Mouse (Mus musculus): ENCODE results near the gene Trrap. TPM values are rescaled to one million over a fixed set of nuclear protein-coding genes. Genes with fewer than 3 reads are reported as not detected.

Trrap gene
- polyA plus RNA-seq, 1 experiment from 2014 or later: 68.8 TPM

DNA sequence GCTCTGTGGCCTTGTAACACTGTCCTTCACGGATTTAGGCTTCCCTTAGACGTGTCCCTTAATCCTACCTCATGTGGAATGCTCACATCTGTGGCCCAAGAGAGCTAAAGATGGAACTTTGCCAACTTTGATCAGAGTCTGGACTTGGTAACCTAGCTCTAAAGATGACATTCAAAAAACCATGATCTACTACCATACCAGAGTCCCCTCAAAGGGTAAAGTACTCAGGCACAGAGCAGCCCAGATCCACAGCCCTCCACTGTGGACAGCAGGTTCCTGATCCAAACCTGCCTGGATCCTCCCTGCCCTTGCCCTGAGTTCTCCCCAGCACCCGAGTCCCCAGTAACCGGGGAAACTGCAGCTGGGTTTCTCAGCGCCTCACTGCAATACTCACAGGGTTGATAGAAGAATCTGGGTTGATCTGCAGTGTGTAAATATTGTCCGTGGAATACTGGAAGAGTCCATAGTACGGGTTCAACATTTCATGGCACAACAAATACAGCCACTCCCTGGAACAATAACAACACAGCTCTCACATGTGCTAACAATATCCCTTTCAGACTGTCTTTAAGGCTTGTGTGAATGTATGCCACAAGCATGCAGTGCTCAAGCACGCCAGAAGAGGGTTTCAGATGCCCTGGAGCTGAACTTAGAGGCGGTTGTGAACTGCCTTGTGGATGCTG, 118.6 kb downstream of the Trrap start:
- WGBS: 87% methylated on average over 9 of the region's 9 CpGs
- H3K36me3 ChIP-seq (ENCODE audit: control insufficient read depth, insufficient read depth, low read length): peaks cover 95% of the 10 kb centered on the region

DNA sequence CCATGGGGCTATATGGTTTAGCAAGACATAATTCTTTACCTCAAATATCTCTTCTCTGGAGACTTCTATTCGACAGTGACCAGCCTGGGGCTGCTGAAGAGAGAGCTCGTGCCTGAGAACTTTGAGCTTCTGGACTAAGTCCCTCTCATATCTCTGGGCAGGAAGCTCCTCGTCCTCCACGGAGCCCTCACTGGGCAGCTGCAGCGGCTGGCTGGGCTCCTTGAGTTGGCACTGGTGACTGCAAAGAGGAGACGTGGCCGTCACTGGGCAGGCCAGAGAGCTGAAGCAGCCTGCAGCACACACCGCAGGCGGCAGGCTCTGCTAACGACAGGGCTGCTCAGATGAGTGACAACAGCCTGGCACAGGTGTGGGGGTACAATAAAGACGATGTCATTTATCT, 123.7 kb downstream of the Trrap start:
- DNase-seq (ENCODE audit: low spot score) (no peak), ATAC-seq (ENCODE audit: low read depth) (no peak)
- H3K9ac ChIP-seq (ENCODE audit: low read depth, low read length): no peak overlapping the region
- no peak overlapping the region for H3K27ac ChIP-seq (replicated peaks; ENCODE audit: low read depth, low read length)
- no peaks in the 10 kb centered on the region for H3K9me3 ChIP-seq (ENCODE audit: control insufficient read depth, low read length)
- H3K27me3 ChIP-seq (replicated peaks; ENCODE audit: control insufficient read depth, insufficient read depth, low read length): no peaks in the 10 kb centered on the region
- no peak overlapping the region for H3K4me2 ChIP-seq (ENCODE audit: low read depth, low read length)
- 87% methylated on average over 11 of the region's 11 CpGs for WGBS
- no peaks in the 10 kb centered on the region for H3K4me1 ChIP-seq (ENCODE audit: control insufficient read depth, insufficient read depth, low read length)
- peaks cover 79% of the 10 kb centered on the region for H3K36me3 ChIP-seq (ENCODE audit: control insufficient read depth, insufficient read depth, low read length)
- no peak overlapping the region for H3K4me3 ChIP-seq (ENCODE audit: low read depth, low read length)

More for the DNA sequence above, 118.6 kb downstream of the Trrap start:
- Histone ChIP-seq H3K4me1 (ENCODE audit: control insufficient read depth, insufficient read depth, low read length) (no peaks in the 10 kb centered on the region), H3K9me3 (ENCODE audit: control insufficient read depth, low read length) (no peaks in the 10 kb centered on the region), H3K27me3 (replicated peaks; ENCODE audit: control insufficient read depth, insufficient read depth, low read length) (no peaks in the 10 kb centered on the region), H3K4me2 (ENCODE audit: low read depth, low read length) (no peak overlapping the region), H3K27ac (replicated peaks; ENCODE audit: low read depth, low read length) (no peak overlapping the region), H3K4me3 (ENCODE audit: low read depth, low read length) (no peak overlapping the region), H3K9ac (ENCODE audit: low read depth, low read length) (no peak overlapping the region)
- no peak for DNase-seq (ENCODE audit: low spot score)
- ATAC-seq (ENCODE audit: low read depth): no peak

DNA sequence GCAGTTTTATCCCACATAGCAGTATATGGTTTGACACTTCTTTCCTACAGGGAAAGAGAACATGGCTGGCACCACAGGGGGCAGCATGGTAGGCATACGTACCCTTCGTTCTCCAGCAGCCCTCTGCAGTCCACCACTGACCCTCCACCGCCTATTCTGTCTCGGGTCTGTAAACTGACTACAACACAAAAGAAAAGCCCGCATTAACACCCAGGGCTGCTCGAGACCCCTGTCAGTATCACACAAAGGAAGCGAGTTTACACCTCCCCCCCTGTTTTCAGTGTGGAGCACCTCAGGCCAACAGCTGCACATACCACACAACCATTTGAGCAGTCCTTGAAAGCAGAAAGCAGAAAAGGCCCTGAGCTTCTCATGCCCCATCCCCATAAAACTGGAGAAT, 130.3 kb downstream of the Trrap start:
- Histone ChIP-seq H3K9me3 (ENCODE audit: control insufficient read depth, low read length) (no peaks in the 10 kb centered on the region), H3K9ac (ENCODE audit: low read depth, low read length) (no peak overlapping the region), H3K27me3 (replicated peaks; ENCODE audit: control insufficient read depth, insufficient read depth, low read length) (no peaks in the 10 kb centered on the region), H3K4me1 (ENCODE audit: control insufficient read depth, insufficient read depth, low read length) (peaks cover 7% of the 10 kb centered on the region), H3K4me3 (ENCODE audit: low read depth, low read length) (no peak overlapping the region), H3K27ac (replicated peaks; ENCODE audit: low read depth, low read length) (no peak overlapping the region), H3K4me2 (ENCODE audit: low read depth, low read length) (no peak overlapping the region), H3K36me3 (ENCODE audit: control insufficient read depth, insufficient read depth, low read length) (peaks cover 55% of the 10 kb centered on the region)
- WGBS: 53% methylated on average over 7 of the region's 7 CpGs
- ATAC-seq (ENCODE audit: low read depth): peak; percentile 51; the same call in 1 of the 2 replicates
- peak; percentile 43 for DNase-seq (ENCODE audit: low spot score)

DNA sequence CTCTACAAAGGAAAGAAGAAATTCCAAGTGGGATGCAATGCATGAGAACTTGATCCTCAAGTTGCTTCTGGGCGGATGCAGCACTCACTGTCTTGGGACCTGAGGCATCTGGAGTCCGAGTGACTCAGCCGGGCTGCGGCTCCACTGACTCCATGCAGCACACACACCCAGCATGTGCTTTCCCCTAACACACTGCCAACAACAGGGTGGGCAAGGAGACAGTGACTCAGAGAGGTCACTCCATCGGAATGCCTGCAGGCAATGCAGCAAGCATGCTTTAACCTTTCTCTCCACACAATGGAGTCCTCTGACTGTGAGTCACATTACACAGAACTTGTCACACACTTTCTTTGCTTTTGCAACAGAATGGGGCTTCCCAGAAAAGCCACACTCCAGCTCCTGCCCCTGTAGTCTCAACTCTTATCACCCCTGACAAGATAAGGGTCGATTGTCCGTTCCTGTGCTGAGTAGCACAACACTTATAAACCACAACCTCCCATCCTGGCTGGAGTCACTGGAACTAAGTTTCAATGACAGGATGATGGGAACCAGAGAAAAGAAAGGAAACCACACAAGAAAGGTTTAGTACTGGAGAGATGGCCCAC, 131.0 kb downstream of the Trrap start:
- ATAC-seq (ENCODE audit: low read depth): peak; percentile 73; the same call in 1 of the 2 replicates
- Histone ChIP-seq H3K9ac (ENCODE audit: low read depth, low read length) (no peak overlapping the region), H3K36me3 (ENCODE audit: control insufficient read depth, insufficient read depth, low read length) (peaks cover 52% of the 10 kb centered on the region), H3K9me3 (ENCODE audit: control insufficient read depth, low read length) (no peaks in the 10 kb centered on the region), H3K4me3 (ENCODE audit: low read depth, low read length) (no peak overlapping the region), H3K27me3 (replicated peaks; ENCODE audit: control insufficient read depth, insufficient read depth, low read length) (no peaks in the 10 kb centered on the region), H3K4me2 (ENCODE audit: low read depth, low read length) (no peak overlapping the region), H3K4me1 (ENCODE audit: control insufficient read depth, insufficient read depth, low read length) (peaks cover 7% of the 10 kb centered on the region), H3K27ac (replicated peaks; ENCODE audit: low read depth, low read length) (no peak overlapping the region)
- peak; percentile 47 for DNase-seq (ENCODE audit: low spot score)
- 27% methylated on average over 7 of the region's 7 CpGs for WGBS

DNA sequence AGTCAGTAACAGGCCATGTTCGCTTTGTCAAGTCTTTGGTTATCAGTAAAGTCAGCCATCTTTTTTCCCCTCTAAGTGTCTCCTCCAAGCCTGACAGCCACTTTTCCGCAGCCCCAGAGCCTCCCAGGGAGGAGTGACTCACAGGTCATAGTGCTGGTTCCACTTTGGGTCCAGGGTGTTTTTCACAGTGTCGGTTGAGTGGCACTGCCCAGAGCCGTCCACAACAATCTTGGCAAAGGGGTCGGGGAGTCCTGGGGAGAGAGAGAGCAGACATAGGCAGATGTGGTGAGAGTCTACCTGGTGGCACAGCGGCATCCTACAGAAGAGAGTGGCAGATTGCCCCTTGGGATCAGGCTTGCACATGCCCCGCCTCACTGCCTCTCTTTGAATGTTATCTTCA, 133.5 kb downstream of the Trrap start:
- Histone ChIP-seq H3K9ac (ENCODE audit: low read depth, low read length) (no peak overlapping the region), H3K36me3 (ENCODE audit: control insufficient read depth, insufficient read depth, low read length) (peaks cover 37% of the 10 kb centered on the region), H3K4me3 (ENCODE audit: low read depth, low read length) (no peak overlapping the region), H3K27ac (replicated peaks; ENCODE audit: low read depth, low read length) (no peak overlapping the region), H3K4me1 (ENCODE audit: control insufficient read depth, insufficient read depth, low read length) (peaks cover 13% of the 10 kb centered on the region), H3K9me3 (ENCODE audit: control insufficient read depth, low read length) (no peaks in the 10 kb centered on the region), H3K4me2 (ENCODE audit: low read depth, low read length) (no peak overlapping the region), H3K27me3 (replicated peaks; ENCODE audit: control insufficient read depth, insufficient read depth, low read length) (no peaks in the 10 kb centered on the region)
- DNase-seq (ENCODE audit: low spot score) (no peak), ATAC-seq (ENCODE audit: low read depth) (no peak)
- WGBS: 83% methylated on average over 7 of the region's 7 CpGs

DNA sequence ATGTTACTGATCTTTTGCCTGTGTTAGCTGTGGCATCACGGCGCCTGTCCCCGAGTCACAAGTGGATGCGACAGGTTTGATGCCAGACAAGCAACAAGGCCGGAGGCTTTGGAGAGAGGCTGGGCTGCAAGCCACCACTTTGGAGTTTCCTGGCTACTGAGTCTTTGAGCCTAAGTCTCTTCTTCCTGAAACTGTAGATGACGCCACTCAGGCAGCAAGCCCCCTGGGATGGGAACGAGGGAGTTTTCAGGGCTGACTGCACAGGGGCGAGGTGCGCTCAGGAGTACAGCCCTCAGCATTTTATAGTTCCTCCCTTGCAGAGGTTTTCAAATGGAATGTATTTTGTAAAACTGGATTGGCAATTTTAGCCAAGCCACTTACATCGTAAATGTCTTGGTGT, 134.3 kb downstream of the Trrap start:
- no peaks in the 10 kb centered on the region for H3K9me3 ChIP-seq (ENCODE audit: control insufficient read depth, low read length)
- DNase-seq (ENCODE audit: low spot score) (no peak), ATAC-seq (ENCODE audit: low read depth) (no peak)
- no peaks in the 10 kb centered on the region for H3K27me3 ChIP-seq (replicated peaks; ENCODE audit: control insufficient read depth, insufficient read depth, low read length)
- no peak overlapping the region for H3K27ac ChIP-seq (replicated peaks; ENCODE audit: low read depth, low read length)
- 51% methylated on average over 10 of the region's 10 CpGs for WGBS
- peaks cover 29% of the 10 kb centered on the region for H3K36me3 ChIP-seq (ENCODE audit: control insufficient read depth, insufficient read depth, low read length)
- H3K4me3 ChIP-seq (ENCODE audit: low read depth, low read length): no peak overlapping the region
- H3K4me1 ChIP-seq (ENCODE audit: control insufficient read depth, insufficient read depth, low read length): peaks cover 13% of the 10 kb centered on the region
- no peak overlapping the region for H3K4me2 ChIP-seq (ENCODE audit: low read depth, low read length)
- H3K9ac ChIP-seq (ENCODE audit: low read depth, low read length): no peak overlapping the region

DNA sequence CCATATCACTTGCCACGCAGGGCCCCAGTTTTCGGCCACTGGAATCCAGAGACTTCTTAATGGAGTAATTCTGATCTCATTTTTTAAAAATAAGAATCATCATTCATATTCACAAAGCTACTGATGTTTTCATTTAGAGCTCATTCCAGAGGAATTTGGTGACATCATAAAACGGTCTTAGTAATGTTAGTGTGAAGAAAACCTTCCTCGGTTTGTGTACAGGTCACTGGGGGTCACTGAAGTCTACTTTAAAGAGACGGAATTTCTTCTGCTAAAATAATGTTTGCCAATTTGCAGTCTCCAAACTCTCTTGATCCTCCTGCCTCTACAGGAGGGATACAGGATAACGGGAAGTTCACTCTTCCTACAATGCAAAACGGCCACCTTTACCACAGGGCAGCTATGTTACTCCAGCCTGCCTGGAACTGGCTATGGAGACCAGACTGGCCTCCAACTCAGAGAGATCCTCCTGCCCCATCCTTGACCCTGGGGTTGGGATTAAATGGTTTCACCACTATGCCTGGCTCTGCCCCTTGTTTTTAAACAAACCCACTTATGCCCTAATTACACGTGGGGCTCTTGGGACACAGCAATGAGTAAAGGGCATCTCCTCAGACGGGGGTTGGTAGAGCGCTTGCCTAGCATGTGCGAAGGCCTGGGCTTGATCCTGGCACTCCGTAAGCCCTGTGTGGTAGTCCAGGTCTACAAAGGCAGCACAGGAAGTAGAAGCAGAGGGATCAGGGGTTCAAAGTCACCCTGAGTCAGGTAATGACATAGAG, 137.0 kb downstream of the Trrap start:
- H3K4me1 ChIP-seq (ENCODE audit: control insufficient read depth, insufficient read depth, low read length): peaks cover 13% of the 10 kb centered on the region
- H3K9ac ChIP-seq (ENCODE audit: low read depth, low read length): no peak overlapping the region
- H3K4me3 ChIP-seq (ENCODE audit: low read depth, low read length): no peak overlapping the region
- peaks cover 17% of the 10 kb centered on the region for H3K36me3 ChIP-seq (ENCODE audit: control insufficient read depth, insufficient read depth, low read length)
- no peak for DNase-seq (ENCODE audit: low spot score)
- no peak overlapping the region for H3K27ac ChIP-seq (replicated peaks; ENCODE audit: low read depth, low read length)
- no peaks in the 10 kb centered on the region for H3K9me3 ChIP-seq (ENCODE audit: control insufficient read depth, low read length)
- H3K4me2 ChIP-seq (ENCODE audit: low read depth, low read length): no peak overlapping the region
- no peaks in the 10 kb centered on the region for H3K27me3 ChIP-seq (replicated peaks; ENCODE audit: control insufficient read depth, insufficient read depth, low read length)
- 64% methylated on average over 12 of the region's 12 CpGs for WGBS
- ATAC-seq (ENCODE audit: low read depth): no peak

DNA sequence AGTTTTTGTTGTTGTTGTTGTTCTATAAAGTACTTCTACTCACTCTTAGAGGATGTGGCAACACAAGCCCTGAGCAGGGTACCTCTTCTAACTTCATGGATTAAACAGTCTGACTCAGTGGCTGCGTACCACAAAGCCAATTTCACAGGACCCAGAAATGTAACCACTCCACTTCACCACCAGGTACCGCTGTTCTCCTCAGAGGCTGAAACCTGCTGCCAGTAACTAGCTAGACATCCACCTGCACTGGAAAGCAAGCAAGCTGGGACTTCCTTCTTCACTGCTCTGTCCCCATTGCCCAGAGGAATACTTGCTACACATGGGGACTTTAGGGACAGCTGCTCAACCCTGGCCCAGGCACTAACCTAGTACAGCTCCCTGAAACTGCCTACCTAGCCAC, 140.1 kb downstream of the Trrap start:
- DNase-seq (ENCODE audit: low spot score): no peak
- no peak overlapping the region for H3K9ac ChIP-seq (ENCODE audit: low read depth, low read length)
- peaks cover 5% of the 10 kb centered on the region; the same call in 1 of the 2 replicates for H3K4me1 ChIP-seq (ENCODE audit: control insufficient read depth, insufficient read depth, low read length)
- 72% methylated on average over 2 of the region's 2 CpGs for WGBS
- no peak overlapping the region for H3K4me2 ChIP-seq (ENCODE audit: low read depth, low read length)
- no peak for ATAC-seq (ENCODE audit: low read depth)
- H3K9me3 ChIP-seq (ENCODE audit: control insufficient read depth, low read length): no peaks in the 10 kb centered on the region
- H3K36me3 ChIP-seq (ENCODE audit: control insufficient read depth, insufficient read depth, low read length): no peaks in the 10 kb centered on the region
- H3K4me3 ChIP-seq (ENCODE audit: low read depth, low read length): no peak overlapping the region
- no peaks in the 10 kb centered on the region for H3K27me3 ChIP-seq (replicated peaks; ENCODE audit: control insufficient read depth, insufficient read depth, low read length)
- H3K27ac ChIP-seq (replicated peaks; ENCODE audit: low read depth, low read length): no peak overlapping the region

All from embryonic facial prominence, embryonic 14.5 days (tissue).